Mouse (Mus musculus) cerebellum, adult 8-10 months (tissue): ENCODE data around the gene Zfp428.

Source experiments
- DNase-seq: peaks from one replicate; pipeline ENCODE4 v3.0.0; 2022

Gene Zfp428

DNA sequence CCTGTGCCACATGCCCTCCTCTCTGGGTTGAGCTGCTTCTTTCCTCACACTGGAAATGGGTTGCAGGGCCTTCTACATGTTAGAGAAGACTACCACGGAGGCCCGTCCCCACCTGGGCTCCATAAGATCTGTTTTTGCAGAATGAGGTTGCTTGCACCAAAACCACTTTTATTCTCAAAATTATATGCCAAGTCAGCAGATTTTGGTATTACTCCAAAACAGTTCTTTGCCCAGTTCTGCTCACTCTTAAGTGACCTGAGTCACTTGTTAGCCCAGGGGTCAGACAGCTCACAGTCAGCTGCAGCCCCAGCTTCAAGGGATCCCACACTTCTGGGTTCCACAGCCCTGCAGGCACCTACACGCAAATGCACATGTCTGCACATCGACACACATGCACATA lies 54.6 kb downstream of the Zfp428 start:
- no peak for DNase-seq

GRCm38 (mm10) chr7:24563191-24563836 lies 56.5 kb downstream of the Zfp428 start:
- no peak for DNase-seq

DNA sequence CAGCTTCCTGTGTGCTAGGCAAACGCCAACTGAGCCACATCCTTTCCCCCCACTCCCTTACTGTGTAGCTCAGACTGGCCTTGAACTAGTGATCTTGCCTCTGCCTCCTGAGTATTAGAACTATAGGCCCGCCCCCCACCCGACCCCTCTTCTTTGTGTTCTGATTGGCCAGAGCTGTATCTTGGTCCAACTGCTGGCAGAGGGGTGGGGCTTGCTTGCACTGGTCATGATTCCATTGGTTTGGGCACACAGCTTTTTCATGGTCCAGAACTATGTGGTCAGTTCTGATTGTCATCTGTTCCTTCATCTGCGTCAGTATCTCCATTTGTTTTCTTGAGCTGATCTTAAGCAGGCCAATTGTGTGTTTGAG lies 57.0 kb downstream of the Zfp428 start:
- no peak for DNase-seq

DNA sequence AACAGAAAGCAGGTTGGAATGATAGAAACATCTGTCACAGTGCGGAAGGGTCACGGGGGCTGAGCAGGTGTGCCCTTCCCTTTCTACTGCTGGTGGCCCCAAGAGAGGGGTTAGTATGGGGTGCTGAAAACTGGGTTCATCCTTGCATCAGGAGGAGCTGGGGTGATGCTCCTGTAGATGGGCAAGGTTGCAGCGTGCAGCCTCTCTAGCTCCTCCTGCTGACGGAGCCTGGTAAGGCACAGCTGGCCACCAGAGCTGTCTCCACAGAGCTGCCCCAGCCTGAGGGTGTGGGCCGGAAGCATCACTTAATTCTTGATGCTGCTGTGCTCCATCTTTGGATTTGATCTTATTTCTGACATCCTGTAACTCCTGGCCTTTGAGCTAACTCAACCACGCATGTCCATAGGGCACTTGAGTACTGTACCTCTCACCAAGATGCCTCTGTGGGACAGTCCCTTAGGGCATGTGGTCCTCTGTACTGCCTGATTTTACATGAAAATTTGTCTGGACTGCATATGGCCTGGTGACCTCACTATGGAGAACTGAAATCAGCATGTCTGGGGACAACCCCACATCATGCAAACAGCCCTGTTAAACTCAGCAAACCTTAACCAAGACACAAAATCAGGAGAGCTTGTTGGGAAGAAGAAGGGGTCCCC lies 57.9 kb downstream of the Zfp428 start:
- peak; percentile 76 for DNase-seq
